In genomic region chr6:122602242-122602991, GRCm38 (mm10) we compare ENCODE assay signal across 7 mouse cellular contexts. TPM values are rescaled to one million over a fixed set of nuclear protein-coding genes. Genes with fewer than 3 reads are reported as not detected.
DNase-seq lines count a peak whose midpoint lies in the region; ATAC-seq and TF ChIP-seq lines count a peak whose summit lies in the region.

TSS of gene Apobec1 (minus strand) at chr6:122602444.

- H3K4me2 ChIP-seq in intestine, postnatal 0 days (replicated peaks; ENCODE audit: low read depth), result peak within 1 kb of the TSS; percentile 58
- H3K4me2 ChIP-seq in midbrain, embryonic 11.5 days, result peak within 1 kb of the TSS; percentile 51

- H3K9me3 ChIP-seq in embryonic facial prominence, embryonic 10.5 days, result no peaks in the 10 kb centered on the region
- no peaks in the 10 kb centered on the region for H3K9me3 ChIP-seq in intestine, postnatal 0 days (ENCODE audit: control insufficient read depth)
- no peaks in the 10 kb centered on the region for H3K9me3 ChIP-seq in midbrain, embryonic 11.5 days (ENCODE audit: control insufficient read depth, low read length)

- peak within 1 kb of the TSS; percentile 67 for H3K9ac ChIP-seq in intestine, postnatal 0 days (ENCODE audit: low read depth, low read length)
- H3K9ac ChIP-seq in midbrain, embryonic 11.5 days (ENCODE audit: low read length), result peak within 1 kb of the TSS; percentile 57

- no peak for TF ChIP-seq CTCF in intestine, postnatal 0 days (IDR thresholded peaks at IDR 0.05; ENCODE audit: low read depth)

- intact Hi-C loops in left cerebral cortex, postnatal 4 days (cut with DNase I), result no loop called here

- H3K4me3 ChIP-seq in embryonic facial prominence, embryonic 10.5 days, result peak within 1 kb of the TSS; percentile 57
- peak within 1 kb of the TSS; percentile 58 for H3K4me3 ChIP-seq in intestine, postnatal 0 days (ENCODE audit: low read depth, low read length)
- peak within 1 kb of the TSS; percentile 27 for H3K4me3 ChIP-seq in midbrain, embryonic 11.5 days (ENCODE audit: low read depth, low read length)

- peak; percentile 89 for ATAC-seq in intestine, postnatal 0 days
- ATAC-seq in midbrain, embryonic 11.5 days (ENCODE audit: low FRiP score), result peak; percentile 82

- peaks cover 4% of the 10 kb centered on the region; the same call in 1 of the 2 replicates for H3K4me1 ChIP-seq in embryonic facial prominence, embryonic 10.5 days
- no peaks in the 10 kb centered on the region for H3K4me1 ChIP-seq in intestine, postnatal 0 days (replicated peaks; ENCODE audit: control insufficient read depth, insufficient read depth, low read length)
- 0 out of 2 replicates have a peak, but pooled peaks cover 2% of the 10 kb centered on the region for H3K4me1 ChIP-seq in midbrain, embryonic 11.5 days (ENCODE audit: control insufficient read depth, insufficient read depth, low read length)

- H3K36me3 ChIP-seq in embryonic facial prominence, embryonic 10.5 days (replicated peaks), result no peaks in the 10 kb centered on the region
- H3K36me3 ChIP-seq in intestine, postnatal 0 days (ENCODE audit: control insufficient read depth, insufficient read depth), result no peaks in the 10 kb centered on the region
- no peaks in the 10 kb centered on the region for H3K36me3 ChIP-seq in midbrain, embryonic 11.5 days (ENCODE audit: control insufficient read depth, insufficient read depth, low read length)

- DNase-seq in adrenal gland, adult 8-10 months, result peak; percentile 79
- DNase-seq in embryonic facial prominence, embryonic 10.5 days (ENCODE audit: low spot score), result peak; percentile 67
- DNase-seq in gonadal fat pad, adult 2 months (ENCODE audit: low read depth), result no peak
- peak; percentile 55 for DNase-seq in left cerebral cortex, postnatal 4 days
- DNase-seq in midbrain, embryonic 11.5 days (ENCODE audit: low spot score, missing footprints), result peak; percentile 92
- peak; percentile 81 for DNase-seq in skeletal muscle tissue, adult 2 months (ENCODE audit: low read depth, low spot score)

- peak within 1 kb of the TSS; percentile 74 for H3K27ac ChIP-seq in embryonic facial prominence, embryonic 10.5 days (replicated peaks)
- H3K27ac ChIP-seq in intestine, postnatal 0 days (ENCODE audit: low read depth, low read length), result peak within 1 kb of the TSS; percentile 62
- no peak within 1 kb of the TSS; the same call in 1 of the 2 replicates for H3K27ac ChIP-seq in midbrain, embryonic 11.5 days (ENCODE audit: low read depth, low read length)

- H3K27me3 ChIP-seq in embryonic facial prominence, embryonic 10.5 days (replicated peaks; ENCODE audit: low read depth, poor library complexity, severe bottlenecking), result no peaks in the 10 kb centered on the region
- H3K27me3 ChIP-seq in intestine, postnatal 0 days (replicated peaks; ENCODE audit: control insufficient read depth, insufficient read depth, low read length), result no peaks in the 10 kb centered on the region
- no peaks in the 10 kb centered on the region for H3K27me3 ChIP-seq in midbrain, embryonic 11.5 days (ENCODE audit: control insufficient read depth, insufficient read depth, low read length)

- 8% methylated on average over 22 of the region's 22 CpGs for WGBS in embryonic facial prominence, embryonic 10.5 days
- WGBS in intestine, postnatal 0 days, result 3% methylated on average over 22 of the region's 22 CpGs
- WGBS in midbrain, embryonic 11.5 days, result 11% methylated on average over 22 of the region's 22 CpGs

RNA-seq across cellular contexts. Expression of gene Apobec1, which starts in this region (rescaled TPM):
- total RNA-seq in adrenal gland, adult 8-10 months (2022), result 10 to 100 TPM; 13.4 to 29.5 (median 19.3) TPM
- polyA plus RNA-seq in embryonic facial prominence, embryonic 10.5 days (2016; fragmentation: Nextera tagmentation; extraction: Ambion mirVana), result 0.89 and 0.96 TPM in 2 replicates
- 31.5 and 39.9 TPM in 2 replicates for polyA plus RNA-seq in gonadal fat pad, adult 2 months (2012; rRNA removed)
- polyA plus RNA-seq in intestine, postnatal 0 days (2015; fragmentation: Nextera tagmentation; extraction: Ambion mirVana), result 23.8 and 26.0 TPM in 2 replicates
- total RNA-seq in left cerebral cortex, postnatal 4 days (2021), result 1 to 10 TPM; 2.1 to 3.1 TPM
- polyA plus RNA-seq in midbrain, embryonic 11.5 days (2014; fragmentation: Nextera tagmentation; extraction: Ambion mirVana), result 2.0 and 2.5 TPM in 2 replicates

Comparison
In these comparisons a context has a peak if more than half of its experiments do, and no peak if none do; other contexts are left out.
1. Peak in DNase-seq, H3K4me3 ChIP-seq and H3K27ac ChIP-seq in embryonic facial prominence, embryonic 10.5 days; RNA of the gene not detected or under 1 TPM.